Mouse (Mus musculus): ENCODE data around the gene Cyp2a4. TPM values are rescaled to one million over a fixed set of nuclear protein-coding genes. Genes with fewer than 3 reads are reported as not detected.

The Cyp2a4 gene
- total and polyA plus RNA-seq, 3 experiments = 0.11 TPM; not detected in 2

Other genes starting within 250 kb of the Cyp2a4 start
- gene Cyp2b13, start 245.7 kb upstream of the Cyp2a4 start, total RNA-seq (2014; fragmentation: Nextera tagmentation) = not detected in 2 replicates
- gene Cyp2b13, start 245.7 kb upstream of the Cyp2a4 start, total RNA-seq (2017) = not detected in 2 replicates
- not detected in 2 replicates for gene Cyp2b13, start 245.7 kb upstream of the Cyp2a4 start, polyA plus RNA-seq (2012)
- not detected in 2 replicates for gene Cyp2b9, start 133.8 kb upstream of the Cyp2a4 start, total RNA-seq (2014; fragmentation: Nextera tagmentation)
- gene Cyp2b9, start 133.8 kb upstream of the Cyp2a4 start, total RNA-seq (2017) = not detected in 2 replicates
- not detected in 2 replicates for gene Cyp2b9, start 133.8 kb upstream of the Cyp2a4 start, polyA plus RNA-seq (2012)
- not detected in 2 replicates for gene Vmn1r184, start 46.8 kb upstream of the Cyp2a4 start, total RNA-seq (2014; fragmentation: Nextera tagmentation)
- under 0.01 and 0.11 TPM in 2 replicates for gene Vmn1r184, start 46.8 kb upstream of the Cyp2a4 start, total RNA-seq (2017)
- gene Vmn1r184, start 46.8 kb upstream of the Cyp2a4 start, polyA plus RNA-seq (2012) = not detected in 2 replicates
- not detected in 2 replicates for gene Nlrp9c, start 96.5 kb downstream of the Cyp2a4 start, total RNA-seq (2014; fragmentation: Nextera tagmentation)
- 0.35 and 0.38 TPM in 2 replicates for gene Nlrp9c, start 96.5 kb downstream of the Cyp2a4 start, total RNA-seq (2017)
- not detected in 2 replicates for gene Nlrp9c, start 96.5 kb downstream of the Cyp2a4 start, polyA plus RNA-seq (2012)
- gene Nlrp4a, start 127.9 kb downstream of the Cyp2a4 start, total RNA-seq (2014; fragmentation: Nextera tagmentation) = not detected in 2 replicates
- gene Nlrp4a, start 127.9 kb downstream of the Cyp2a4 start, total RNA-seq (2017) = 0.12 and 0.22 TPM in 2 replicates
- gene Nlrp4a, start 127.9 kb downstream of the Cyp2a4 start, polyA plus RNA-seq (2012) = not detected in 2 replicates
- not detected in 2 replicates for gene Nlrp9a, start 227.9 kb downstream of the Cyp2a4 start, total RNA-seq (2014; fragmentation: Nextera tagmentation)
- 0.05 and 0.06 TPM in 2 replicates for gene Nlrp9a, start 227.9 kb downstream of the Cyp2a4 start, total RNA-seq (2017)
- gene Nlrp9a, start 227.9 kb downstream of the Cyp2a4 start, polyA plus RNA-seq (2012) = not detected in 2 replicates